Mouse (Mus musculus): ENCODE data around the gene Prrx1. TPM values are rescaled to one million over a fixed set of nuclear protein-coding genes. Genes with fewer than 3 reads are reported as not detected.

Prrx1 gene
- polyA plus RNA-seq, 1 experiment from 2014 or later = 2.7 TPM

GRCm38 (mm10) chr1:163314829-163315301 is 1.4 kb upstream of the Prrx1 start:
- Histone ChIP-seq H3K27ac (replicated peaks) (no peak overlapping the region), H3K9me3 (ENCODE audit: control insufficient read depth, low read length) (no peaks in the 10 kb centered on the region), H3K4me1 (replicated peaks; ENCODE audit: control insufficient read depth, insufficient read depth) (no peaks in the 10 kb centered on the region), H3K9ac (ENCODE audit: low read length) (no peak overlapping the region), H3K4me3 (ENCODE audit: low read depth, low read length) (peak overlapping the region; percentile 56; the same call in 1 of the 2 replicates), H3K27me3 (ENCODE audit: control insufficient read depth, insufficient read depth, low read length) (peaks cover 2% of the 10 kb centered on the region; the same call in 1 of the 2 replicates), H3K36me3 (ENCODE audit: control insufficient read depth, insufficient read depth, low read length) (no peaks in the 10 kb centered on the region), H3K4me2 (replicated peaks; ENCODE audit: low read depth) (peak overlapping the region; percentile 80)
- ATAC-seq (ENCODE audit: low FRiP score, low TSS enrichment) = no peak
- 4% methylated on average over 23 of the region's 23 CpGs for whole genome bisulfite sequencing
- DNase-seq (ENCODE audit: low spot score) = peak; percentile 18
- no peak for TF ChIP-seq EP300 (optimal IDR thresholded peaks at IDR 0.05)
- no peak for TF ChIP-seq CTCF (IDR thresholded peaks at IDR 0.05; ENCODE audit: low read depth)

- H3K4me1 ChIP-seq (replicated peaks; ENCODE audit: control insufficient read depth, insufficient read depth) = no peaks in the 10 kb centered on the region
- no peak overlapping the region for H3K27ac ChIP-seq (replicated peaks)
- H3K27me3 ChIP-seq (ENCODE audit: control insufficient read depth, insufficient read depth, low read length) = peaks cover 5% of the 10 kb centered on the region; the same call in 1 of the 2 replicates
- no peaks in the 10 kb centered on the region for H3K36me3 ChIP-seq (ENCODE audit: control insufficient read depth, insufficient read depth, low read length)
- peak overlapping the region; percentile 56 for H3K4me3 ChIP-seq (ENCODE audit: low read depth, low read length)
- H3K4me2 ChIP-seq (replicated peaks; ENCODE audit: low read depth) = peak overlapping the region; percentile 80
- TF ChIP-seq EP300 (optimal IDR thresholded peaks at IDR 0.05) (no peak), CTCF (IDR thresholded peaks at IDR 0.05; ENCODE audit: low read depth) (no peak)
- no peaks in the 10 kb centered on the region for H3K9me3 ChIP-seq (ENCODE audit: control insufficient read depth, low read length)
- no peak for DNase-seq (ENCODE audit: low spot score)
- H3K9ac ChIP-seq (ENCODE audit: low read length) = peak overlapping the region; percentile 18; the same call in 1 of the 2 replicates
- no peak for ATAC-seq (ENCODE audit: low FRiP score, low TSS enrichment)
- WGBS = 2% methylated on average over 21 of the region's 21 CpGs
These were observed 613 bp upstream of the Prrx1 start for GRCm38 (mm10) chr1:163313921-163314725.

- Histone ChIP-seq H3K9ac (ENCODE audit: low read length) (peak overlapping the region; percentile 61), H3K27ac (replicated peaks) (peak overlapping the region; percentile 24; the same call in 1 of the 2 replicates), H3K27me3 (ENCODE audit: control insufficient read depth, insufficient read depth, low read length) (peaks cover 12% of the 10 kb centered on the region), H3K4me3 (ENCODE audit: low read depth, low read length) (peak overlapping the region; percentile 56), H3K4me2 (replicated peaks; ENCODE audit: low read depth) (peak overlapping the region; percentile 80), H3K36me3 (ENCODE audit: control insufficient read depth, insufficient read depth, low read length) (no peaks in the 10 kb centered on the region), H3K9me3 (ENCODE audit: control insufficient read depth, low read length) (no peaks in the 10 kb centered on the region), H3K4me1 (replicated peaks; ENCODE audit: control insufficient read depth, insufficient read depth) (no peaks in the 10 kb centered on the region)
- 2% methylated on average over 54 of the region's 59 CpGs for WGBS
- DNase-seq (ENCODE audit: low spot score) (peak; percentile 50), ATAC-seq (ENCODE audit: low FRiP score, low TSS enrichment) (peak; percentile 68)
- no peak for TF ChIP-seq EP300 (optimal IDR thresholded peaks at IDR 0.05)
- TF ChIP-seq CTCF (IDR thresholded peaks at IDR 0.05; ENCODE audit: low read depth) = peak; percentile 25
These were observed 1.4 kb downstream of the Prrx1 start for GRCm38 (mm10) chr1:163311861-163312811.

GRCm38 (mm10) chr1:163311006-163311836 is 2.3 kb downstream of the Prrx1 start:
- Histone ChIP-seq H3K4me1 (replicated peaks; ENCODE audit: control insufficient read depth, insufficient read depth) (no peaks in the 10 kb centered on the region), H3K9ac (ENCODE audit: low read length) (peak overlapping the region; percentile 61; the same call in 1 of the 2 replicates), H3K9me3 (ENCODE audit: control insufficient read depth, low read length) (no peaks in the 10 kb centered on the region), H3K36me3 (ENCODE audit: control insufficient read depth, insufficient read depth, low read length) (no peaks in the 10 kb centered on the region), H3K27ac (replicated peaks) (no peak overlapping the region), H3K4me3 (ENCODE audit: low read depth, low read length) (peak overlapping the region; percentile 56), H3K27me3 (ENCODE audit: control insufficient read depth, insufficient read depth, low read length) (peaks cover 12% of the 10 kb centered on the region), H3K4me2 (replicated peaks; ENCODE audit: low read depth) (peak overlapping the region; percentile 80)
- DNase-seq (ENCODE audit: low spot score) = no peak
- WGBS = 34% methylated on average over 13 of the region's 13 CpGs
- TF ChIP-seq EP300 (optimal IDR thresholded peaks at IDR 0.05) (no peak), CTCF (IDR thresholded peaks at IDR 0.05; ENCODE audit: low read depth) (no peak)
- no peak for ATAC-seq (ENCODE audit: low FRiP score, low TSS enrichment)

Measured in stomach, postnatal 0 days (tissue).